Comparison of ENCODE assay signal across 8 mouse cellular contexts in the genomic region with DNA sequence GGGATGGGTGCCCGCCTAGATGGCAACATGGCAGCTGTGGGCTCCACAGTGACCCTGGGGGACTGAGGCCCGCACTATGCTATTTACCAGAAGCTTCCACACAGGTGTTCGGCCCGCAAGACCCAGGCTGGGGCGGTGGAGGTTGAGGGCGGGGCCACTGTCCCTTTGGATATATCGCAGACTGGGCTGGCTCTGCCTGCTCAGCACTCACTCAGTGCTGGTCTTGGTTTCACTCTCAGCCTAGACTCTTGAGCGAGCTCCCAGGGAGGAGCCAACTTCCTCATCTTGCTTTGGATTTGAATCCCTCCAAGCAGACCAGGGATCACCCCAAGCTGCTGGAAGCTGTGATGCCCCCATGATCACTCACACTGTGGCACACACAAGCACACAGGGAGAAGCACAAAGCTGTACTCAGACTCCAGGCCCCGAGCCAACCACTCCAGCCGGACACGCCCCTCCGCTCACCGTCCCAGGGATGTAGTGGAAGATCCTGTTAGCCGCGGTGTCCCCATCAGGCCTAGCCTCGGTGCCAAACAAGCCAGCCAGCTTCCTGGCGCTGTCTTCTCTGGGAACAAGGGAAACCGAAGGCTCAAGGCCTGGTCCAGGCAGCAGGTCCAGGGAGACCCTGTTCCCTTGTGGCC. TPM values are rescaled to one million over a fixed set of nuclear protein-coding genes. Genes with fewer than 3 reads are reported as not detected.
A peak's percentile ranks its signal among the peaks of the same experiment; 100 is the strongest.
DNase-seq lines count a peak whose midpoint lies in the region; ATAC-seq and TF ChIP-seq lines count a peak whose summit lies in the region.

No protein-coding gene starts in this region.

- ATAC-seq in erythroid progenitor cell, adult 5-6 weeks (replicated peaks; ENCODE audit: low FRiP score, poor library complexity, severe bottlenecking) = peak; percentile 38; the same call in 1 of the 2 replicates
- 0 out of 2 replicates have a peak, but pooled peaks have one; percentile 29 for ATAC-seq in intestine, embryonic 14.5 days (replicated peaks; ENCODE audit: low FRiP score, low TSS enrichment, low read depth)

- no peaks in the 10 kb centered on the region for H3K36me3 ChIP-seq in liver, adult 2 months (ENCODE audit: control insufficient read depth, insufficient read depth, low read length)
- peaks cover 37% of the 10 kb centered on the region for H3K36me3 ChIP-seq in intestine, embryonic 14.5 days (ENCODE audit: control insufficient read depth, insufficient read depth, low read length)

- TF ChIP-seq CTCF in liver, adult 2 months (IDR thresholded peaks at IDR 0.05; ENCODE audit: low read depth, low read length) = no peak

- H3K4me3 ChIP-seq in liver, adult 2 months (ENCODE audit: insufficient read depth, low read depth, low read length) = peak overlapping the region; percentile 2; the same call in 1 of the 2 replicates
- H3K4me3 ChIP-seq in intestine, embryonic 14.5 days (ENCODE audit: low read depth, low read length) = no peak overlapping the region

- no peak for TF ChIP-seq POLR2A in liver, adult 2 months (IDR thresholded peaks at IDR 0.05; ENCODE audit: extremely low read depth, insufficient read depth, low read length)

- peak overlapping the region; percentile 28 for H3K4me2 ChIP-seq in intestine, embryonic 14.5 days (ENCODE audit: low read length)

- no peaks in the 10 kb centered on the region for H3K79me2 ChIP-seq in liver, adult 2 months (ENCODE audit: control insufficient read depth, insufficient read depth, low read length)

- no peak for DNase-seq in liver, adult 2 months (ENCODE audit: extremely low read depth, low read depth, low spot score)
- no peak for DNase-seq in liver
- no peak for DNase-seq in intestine, embryonic 14.5 days (ENCODE audit: low spot score)
- peak; percentile 52 for DNase-seq in lung, postnatal 14 days
- DNase-seq in layer of hippocampus, postnatal 25 days (ENCODE audit: extremely low spot score in 1 of 2, low spot score in 1 of 2) = no peak
- no peak for DNase-seq in right cerebral cortex, adult 18-20 months
- no peak for DNase-seq in embryo, embryonic 10.5 days (ENCODE audit: low spot score)

- no peak overlapping the region for H3K27ac ChIP-seq in liver, adult 2 months (replicated peaks; ENCODE audit: insufficient read depth, low read depth, low read length)
- H3K27ac ChIP-seq in intestine, embryonic 14.5 days (ENCODE audit: low read depth) = no peak overlapping the region

- 50% methylated on average over 18 of the region's 18 CpGs for WGBS in liver, adult 2 months
- 34% methylated on average over 18 of the region's 18 CpGs for WGBS in intestine, embryonic 14.5 days

- no peak overlapping the region for H3K9ac ChIP-seq in liver, adult 2 months (ENCODE audit: low read depth, low read length)
- H3K9ac ChIP-seq in intestine, embryonic 14.5 days (ENCODE audit: low read length) = no peak overlapping the region

- H3K4me1 ChIP-seq in liver, adult 2 months (ENCODE audit: control insufficient read depth, insufficient read depth, low read length) = no peaks in the 10 kb centered on the region
- peaks cover 8% of the 10 kb centered on the region; the same call in 1 of the 2 replicates for H3K4me1 ChIP-seq in intestine, embryonic 14.5 days (replicated peaks; ENCODE audit: control insufficient read depth, insufficient read depth, low read length)

- no peaks in the 10 kb centered on the region for H3K27me3 ChIP-seq in liver, adult 2 months (ENCODE audit: control insufficient read depth, insufficient read depth, low read length)
- no peaks in the 10 kb centered on the region for H3K27me3 ChIP-seq in intestine, embryonic 14.5 days (replicated peaks; ENCODE audit: control insufficient read depth, insufficient read depth, low read length)

- no peaks in the 10 kb centered on the region for H3K9me3 ChIP-seq in intestine, embryonic 14.5 days (ENCODE audit: control insufficient read depth, low read length)

RNA-seq across cellular contexts. Expression of a gene that starts 6.8 kb away (rescaled TPM):
- 6.9 TPM in 2 replicates for total RNA-seq in liver, adult 2 months (2014; rRNA removed)
- polyA plus RNA-seq in liver, adult 2 months (2012; rRNA removed) = 12.1 and 18.5 TPM in 2 replicates
- total RNA-seq in erythroid progenitor cell, adult 5-6 weeks (2015; ENCODE audit: low replicate concordance) = 36.9 and 45.8 TPM in 2 replicates
- total RNA-seq in erythroid progenitor cell, adult 5-6 weeks (2017; ENCODE audit: low replicate concordance) = 23.7 and 40.3 TPM in 2 replicates
- 19.7 and 20.1 TPM in 2 replicates for polyA plus RNA-seq in intestine, embryonic 14.5 days (2014; fragmentation: Nextera tagmentation; extraction: Ambion mirVana)
- 10 to 100 TPM; 37.9 to 45.9 TPM for total RNA-seq in layer of hippocampus, postnatal 25 days (2021)

RNA-seq across cellular contexts. Expression of a gene that starts 7.9 kb away (rescaled TPM):
- total RNA-seq in liver, adult 2 months (2014; rRNA removed) = 16.4 and 17.8 TPM in 2 replicates
- polyA plus RNA-seq in liver, adult 2 months (2012; rRNA removed) = 28.5 and 35.8 TPM in 2 replicates
- total RNA-seq in erythroid progenitor cell, adult 5-6 weeks (2015; ENCODE audit: low replicate concordance) = 18.4 and 28.1 TPM in 2 replicates
- 31.5 and 44.9 TPM in 2 replicates for total RNA-seq in erythroid progenitor cell, adult 5-6 weeks (2017; ENCODE audit: low replicate concordance)
- 102 and 111 TPM in 2 replicates for polyA plus RNA-seq in intestine, embryonic 14.5 days (2014; fragmentation: Nextera tagmentation; extraction: Ambion mirVana)
- 10 to 100 TPM; 60.5 to 66.7 TPM for total RNA-seq in layer of hippocampus, postnatal 25 days (2021)

RNA-seq across cellular contexts. Expression of a gene that starts 12.2 kb away (rescaled TPM):
- 0.07 and 0.09 TPM in 2 replicates for total RNA-seq in liver, adult 2 months (2014; rRNA removed)
- 0.04 TPM in 1 of 2 replicates, not detected in the other for polyA plus RNA-seq in liver, adult 2 months (2012; rRNA removed)
- 4.2 and 7.2 TPM in 2 replicates for total RNA-seq in erythroid progenitor cell, adult 5-6 weeks (2015; ENCODE audit: low replicate concordance)
- total RNA-seq in erythroid progenitor cell, adult 5-6 weeks (2017; ENCODE audit: low replicate concordance) = 3.2 and 5.9 TPM in 2 replicates
- 0.51 and 0.54 TPM in 2 replicates for polyA plus RNA-seq in intestine, embryonic 14.5 days (2014; fragmentation: Nextera tagmentation; extraction: Ambion mirVana)
- total RNA-seq in layer of hippocampus, postnatal 25 days (2021) = under 1 TPM; 0.23 to 0.27 TPM

RNA-seq across cellular contexts. Expression of a gene that starts 24.8 kb away (rescaled TPM):
- total RNA-seq in liver, adult 2 months (2014; rRNA removed) = 2.5 and 3.0 TPM in 2 replicates
- 1.7 and 3.7 TPM in 2 replicates for polyA plus RNA-seq in liver, adult 2 months (2012; rRNA removed)
- total RNA-seq in erythroid progenitor cell, adult 5-6 weeks (2015; ENCODE audit: low replicate concordance) = 12.2 and 17.3 TPM in 2 replicates
- 13.1 and 16.0 TPM in 2 replicates for total RNA-seq in erythroid progenitor cell, adult 5-6 weeks (2017; ENCODE audit: low replicate concordance)
- 0.69 and 1.1 TPM in 2 replicates for polyA plus RNA-seq in intestine, embryonic 14.5 days (2014; fragmentation: Nextera tagmentation; extraction: Ambion mirVana)
- 1 to 10 TPM; 5.4 to 6.9 TPM for total RNA-seq in layer of hippocampus, postnatal 25 days (2021)

RNA-seq across cellular contexts. Expression of a gene that starts 27.3 kb away (rescaled TPM):
- 14.2 and 20.7 TPM in 2 replicates for total RNA-seq in liver, adult 2 months (2014; rRNA removed)
- polyA plus RNA-seq in liver, adult 2 months (2012; rRNA removed) = 26.8 and 44.3 TPM in 2 replicates
- 32.8 and 101 TPM in 2 replicates for total RNA-seq in erythroid progenitor cell, adult 5-6 weeks (2015; ENCODE audit: low replicate concordance)
- 71.3 and 108 TPM in 2 replicates for total RNA-seq in erythroid progenitor cell, adult 5-6 weeks (2017; ENCODE audit: low replicate concordance)
- polyA plus RNA-seq in intestine, embryonic 14.5 days (2014; fragmentation: Nextera tagmentation; extraction: Ambion mirVana) = 0.58 and 0.91 TPM in 2 replicates
- total RNA-seq in layer of hippocampus, postnatal 25 days (2021) = under 1 TPM in 1 of 2 experiments, not detected in 1; 0.49 TPM
